Mouse (Mus musculus) brain, adult 2 months (tissue): Measurements from ENCODE around the gene Atg13.

Experiments used
- DNase-seq: peaks from one replicate; pipeline ENCODE4 v3.0.0; 2011; ENCODE audit warnings: low read depth, low spot score

The Atg13 gene

GRCm38 (mm10) chr2:91695436-91696224 lies 14.7 kb downstream of the Atg13 start:
- DNase-seq, result peak; percentile 68

GRCm38 (mm10) chr2:91689452-91689851 lies 20.9 kb downstream of the Atg13 start:
- DNase-seq, result peak; percentile 83

GRCm38 (mm10) chr2:91683919-91684318 lies 26.5 kb downstream of the Atg13 start:
- peak; percentile 70 for DNase-seq

- peak; percentile 91 for DNase-seq
Measured at GRCm38 (mm10) chr2:91682850-91683249, 27.5 kb downstream of the Atg13 start.

GRCm38 (mm10) chr2:91676961-91677360 lies 33.4 kb downstream of the Atg13 start:
- DNase-seq, result no peak

GRCm38 (mm10) chr2:91676420-91676819 lies 34.0 kb downstream of the Atg13 start:
- no peak for DNase-seq

GRCm38 (mm10) chr2:91674895-91675294 lies 35.5 kb downstream of the Atg13 start:
- DNase-seq, result peak; percentile 83

- DNase-seq, result no peak
Measured at GRCm38 (mm10) chr2:91673587-91673986, 36.8 kb downstream of the Atg13 start.

GRCm38 (mm10) chr2:91670038-91670437 lies 40.3 kb downstream of the Atg13 start:
- no peak for DNase-seq

GRCm38 (mm10) chr2:91669326-91669725 lies 41.0 kb downstream of the Atg13 start:
- no peak for DNase-seq

- no peak for DNase-seq
Measured at GRCm38 (mm10) chr2:91667747-91668146, 42.6 kb downstream of the Atg13 start.

- DNase-seq, result no peak
Measured at GRCm38 (mm10) chr2:91666386-91666910, 43.9 kb downstream of the Atg13 start.

GRCm38 (mm10) chr2:91664780-91665179 lies 45.6 kb downstream of the Atg13 start:
- peak; percentile 45 for DNase-seq

GRCm38 (mm10) chr2:91660981-91661380 lies 49.4 kb downstream of the Atg13 start:
- DNase-seq, result no peak

GRCm38 (mm10) chr2:91659657-91660056 lies 50.7 kb downstream of the Atg13 start:
- DNase-seq, result no peak

GRCm38 (mm10) chr2:91656774-91657173 lies 53.6 kb downstream of the Atg13 start:
- DNase-seq, result no peak

- no peak for DNase-seq
Measured at GRCm38 (mm10) chr2:91655827-91656226, 54.5 kb downstream of the Atg13 start.

GRCm38 (mm10) chr2:91655388-91655787 lies 55.0 kb downstream of the Atg13 start:
- no peak for DNase-seq

GRCm38 (mm10) chr2:91652863-91653262 lies 57.5 kb downstream of the Atg13 start:
- DNase-seq, result peak; percentile 80

GRCm38 (mm10) chr2:91651458-91652258 lies 58.7 kb downstream of the Atg13 start:
- peak; percentile 33 for DNase-seq

- DNase-seq, result peak; percentile 36
Measured at GRCm38 (mm10) chr2:91650360-91650995, 59.9 kb downstream of the Atg13 start.
